Mouse (Mus musculus) R1 (cell line): Measurements from ENCODE around the gene Hspa1a.
"Not testable (repeated sequence)": the region's sequence is repeated elsewhere in the genome, so short reads cannot be mapped to it uniquely, and the experiment has no call there.

Source experiments
- DNase-seq: peaks from one replicate; pipeline ENCODE4 v3.0.0-alpha.2; 2018; ENCODE audit warnings: low read depth, low spot score

Hspa1a gene

DNA sequence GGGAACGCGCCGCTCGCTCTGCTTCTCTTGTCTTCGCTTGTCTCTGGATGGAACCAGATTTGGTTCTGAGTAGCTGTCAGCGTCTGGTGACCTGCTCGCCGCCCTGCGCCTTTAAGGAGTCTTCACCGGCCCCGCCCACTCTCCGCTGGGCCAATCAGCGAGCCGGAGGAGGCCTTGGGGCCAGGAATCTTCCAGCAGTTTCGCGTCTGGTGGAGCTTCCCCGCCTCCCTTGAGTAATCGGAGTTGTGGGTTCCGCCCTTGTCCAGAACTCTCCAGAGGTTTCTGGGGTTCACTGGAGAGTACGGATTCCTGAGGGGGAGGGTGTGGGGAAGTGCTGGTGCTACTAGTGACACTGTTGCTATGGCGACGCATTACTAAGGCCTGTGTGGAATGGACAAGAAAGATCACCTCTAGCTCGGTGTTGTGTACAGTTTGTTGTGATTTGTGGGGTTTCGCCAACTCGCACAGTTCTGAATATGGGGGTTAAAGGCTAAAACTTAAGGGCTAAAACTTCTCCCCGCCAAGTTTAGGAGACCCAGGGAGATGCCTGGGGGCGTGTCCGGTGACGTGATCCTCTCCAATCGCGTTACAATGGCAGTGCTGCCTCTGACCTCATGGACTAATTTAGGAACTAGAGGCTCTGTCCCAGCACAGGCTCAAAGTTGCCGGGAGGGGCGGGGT lies at the start of gene Hspa1a, which contains the start of gene Hspa1l:
Gene Hspa1a, minus strand, starts transcription at position 88 of the 681 bp plus-strand sequence.
Gene Hspa1l, plus strand, starts transcription at position 635 of the 681 bp plus-strand sequence.
- peak; percentile 94 for DNase-seq

DNA sequence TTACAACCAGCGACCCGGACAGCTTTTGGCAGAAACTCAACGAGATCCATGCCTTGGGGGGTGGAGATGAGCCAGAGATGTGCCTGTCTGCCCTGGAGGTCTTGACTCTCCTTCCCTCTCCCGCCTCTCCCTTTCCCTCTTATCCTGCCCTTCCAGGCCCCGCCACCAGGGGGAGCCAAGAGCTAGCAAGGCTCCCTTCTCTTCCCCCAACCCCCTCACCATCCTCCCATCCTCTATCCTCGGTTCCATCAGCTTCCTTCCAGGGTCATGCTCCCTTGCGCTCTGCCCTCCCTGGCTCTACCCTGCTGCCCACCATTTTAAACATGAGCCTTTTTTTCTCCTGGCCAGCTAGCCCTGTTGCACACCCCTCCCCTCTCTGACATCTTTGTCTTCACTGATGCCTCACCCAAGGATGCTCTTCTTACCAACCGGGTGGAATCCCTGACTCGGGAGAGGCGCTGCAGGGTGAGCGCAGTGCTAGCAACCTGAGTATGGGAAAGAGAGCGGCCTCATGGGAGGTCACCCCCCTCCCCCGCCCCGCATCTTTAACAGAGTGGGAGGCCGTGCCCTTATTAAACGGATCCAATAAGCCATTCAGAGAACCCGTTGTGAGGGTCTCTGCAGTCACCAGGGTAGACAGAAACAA lies 49.3 kb upstream of the Hspa1a start:
- DNase-seq = peak; percentile 83

DNA sequence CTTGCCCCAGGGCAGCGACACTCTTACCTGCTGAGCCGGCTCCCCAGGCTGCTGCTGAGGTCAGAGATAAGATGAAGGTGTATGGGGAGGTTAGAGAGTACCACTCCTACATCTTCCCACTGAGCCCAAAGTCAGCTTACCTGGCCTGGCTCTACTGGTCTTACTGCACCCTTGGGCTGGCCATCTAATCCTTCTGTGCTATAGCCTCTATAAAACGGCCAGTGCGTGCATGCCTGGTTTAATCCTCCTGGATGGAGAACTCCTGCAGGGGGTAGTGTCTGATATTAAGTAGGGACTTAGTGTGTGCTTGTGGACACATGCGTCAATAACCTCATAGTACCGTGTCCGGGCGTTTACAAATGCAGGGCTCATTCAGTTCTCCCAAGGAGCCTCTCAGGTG lies 48.6 kb upstream of the Hspa1a start:
- no peak for DNase-seq

DNA sequence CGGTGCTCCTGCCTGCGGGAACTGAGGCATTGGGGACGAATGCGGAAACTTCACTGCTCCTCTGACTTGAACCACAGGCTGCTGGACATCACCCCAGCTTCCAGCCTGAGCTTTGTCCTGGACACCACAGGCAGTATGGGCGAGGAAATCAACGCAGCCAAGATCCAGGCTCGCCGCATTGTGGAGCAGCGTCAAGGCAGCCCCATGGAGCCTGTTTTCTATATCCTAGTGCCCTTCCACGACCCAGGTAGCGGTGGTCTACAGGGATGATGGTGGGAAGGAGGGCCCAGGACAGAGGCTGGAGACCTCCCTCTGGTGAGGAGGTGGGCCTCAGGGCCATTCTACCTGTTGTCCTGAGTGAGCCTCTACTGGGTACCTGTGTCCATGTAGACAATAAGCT lies 47.9 kb upstream of the Hspa1a start:
- DNase-seq = no peak

DNA sequence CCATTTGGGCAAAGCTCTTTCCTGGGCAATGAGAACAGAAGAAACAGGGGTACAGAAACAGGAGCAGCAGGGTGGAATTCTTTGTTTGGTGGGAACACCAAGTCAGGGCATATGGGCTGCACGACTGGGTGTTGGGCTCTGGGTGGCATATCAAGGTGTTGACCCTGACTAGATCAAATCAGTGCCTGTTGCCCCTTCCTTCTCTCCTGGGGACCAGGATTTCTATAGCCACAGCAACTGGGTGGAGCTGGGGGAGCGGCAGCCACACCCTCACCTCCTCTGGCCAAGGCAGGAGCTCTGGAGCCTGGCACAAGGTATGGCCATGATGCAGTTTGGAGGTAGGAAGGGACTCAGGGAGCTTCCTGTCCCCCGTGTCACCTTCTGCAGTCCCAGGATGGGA lies 46.2 kb upstream of the Hspa1a start:
- no peak for DNase-seq

DNA sequence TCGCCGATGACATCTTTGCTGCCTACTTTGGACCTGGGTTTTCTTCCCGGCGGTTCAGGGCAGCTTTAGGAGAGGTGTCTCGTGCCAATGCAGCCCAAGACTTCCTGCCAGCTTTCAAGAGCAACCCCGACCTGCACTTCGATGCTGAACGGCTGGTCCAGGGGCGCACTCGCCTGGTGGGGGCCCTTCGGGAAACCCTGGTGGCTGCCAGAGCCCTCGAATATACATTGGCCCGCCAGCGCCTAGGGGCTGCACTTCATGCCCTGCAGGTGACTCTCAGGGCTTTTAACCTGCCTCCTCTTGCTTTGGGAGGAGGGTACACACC lies 45.7 kb upstream of the Hspa1a start:
- DNase-seq = no peak

DNA sequence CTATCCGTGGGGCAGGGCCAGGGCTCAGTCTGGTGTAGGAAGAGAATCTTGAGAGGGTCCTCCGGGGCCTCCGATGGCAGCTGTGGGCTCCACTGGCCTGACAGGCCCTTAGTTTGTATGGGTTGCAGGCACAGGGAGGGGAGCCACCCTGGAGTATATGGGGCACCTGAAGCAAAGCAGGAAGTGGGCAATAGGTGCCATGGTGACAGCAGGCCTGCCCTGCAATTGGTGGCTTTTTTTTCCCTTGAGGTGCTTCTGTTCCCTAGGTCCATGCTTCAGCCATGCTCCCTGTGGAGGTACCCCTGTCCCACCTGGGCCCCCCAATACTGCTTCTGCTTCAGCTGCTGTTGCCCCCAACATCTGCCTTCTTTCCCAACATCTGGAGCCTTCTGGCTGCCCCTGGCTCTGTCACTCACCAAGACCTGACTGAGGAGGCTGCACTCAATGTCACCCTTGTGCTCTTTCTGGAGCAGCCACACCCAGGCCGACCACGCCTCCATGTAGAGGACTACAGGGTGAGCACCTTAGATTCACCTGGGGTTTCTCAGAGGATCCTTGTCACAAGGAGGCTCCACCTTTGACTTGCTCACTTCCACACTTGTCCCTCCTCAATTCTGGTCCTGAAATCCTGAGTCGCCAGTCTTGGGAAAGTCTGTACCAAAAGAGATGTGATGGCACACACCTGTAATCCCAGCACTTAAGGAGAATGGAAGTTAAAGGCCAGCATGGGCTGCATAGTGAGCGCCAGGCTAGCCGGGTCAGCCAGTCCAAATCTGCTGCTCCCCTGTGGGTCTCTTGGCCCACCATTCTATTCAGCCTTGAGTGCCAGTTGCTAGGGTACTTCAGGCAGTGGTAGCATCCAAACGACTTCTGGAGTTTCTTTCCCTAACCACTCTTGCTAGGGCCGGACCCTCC lies 45.1 kb upstream of the Hspa1a start:
- no peak for DNase-seq

DNA sequence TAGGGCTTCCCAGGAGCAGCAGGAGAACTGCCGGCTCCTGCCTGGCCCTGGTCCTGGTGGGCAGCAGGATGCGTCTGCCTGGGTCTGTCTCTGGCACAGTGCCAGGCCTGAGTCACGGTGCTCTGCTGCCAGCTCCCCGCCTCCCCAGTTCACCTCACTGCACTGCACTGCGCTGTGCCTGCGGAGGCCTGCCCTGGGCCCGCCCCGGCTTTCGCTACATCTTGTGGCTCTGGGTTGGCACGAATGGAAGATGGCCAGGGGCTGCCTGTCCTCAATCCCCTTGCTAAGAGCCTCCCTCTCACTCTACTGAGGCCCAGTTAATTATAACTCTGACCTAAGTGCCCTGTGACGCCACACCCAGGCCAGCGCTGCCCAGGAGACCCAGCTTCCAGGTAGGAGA lies 44.4 kb upstream of the Hspa1a start, which contains the start of gene Vwa7:
Gene Vwa7, plus strand, starts transcription at position 204 of the 400 bp plus-strand sequence.
- DNase-seq = no peak

DNA sequence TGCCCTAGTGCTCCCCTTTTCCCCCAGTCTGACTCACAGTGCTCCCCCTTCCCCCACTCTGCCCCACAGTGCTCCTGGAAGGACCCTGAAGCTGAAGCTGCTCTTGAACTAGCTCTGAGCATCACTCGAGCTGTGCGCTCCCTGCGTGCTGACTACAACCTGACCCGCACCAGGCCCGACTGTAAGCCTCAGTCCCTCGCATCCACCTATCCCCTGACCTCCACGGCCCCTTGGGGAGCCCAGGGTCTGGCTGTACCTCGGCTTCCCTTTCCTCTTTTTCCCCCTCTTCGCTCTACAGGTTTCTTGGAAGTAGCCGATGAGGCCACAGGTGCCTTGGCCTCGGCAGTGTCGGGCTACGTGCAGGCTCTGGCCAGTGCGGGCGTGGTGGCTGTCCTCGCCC lies 43.3 kb upstream of the Hspa1a start:
- no peak for DNase-seq

DNA sequence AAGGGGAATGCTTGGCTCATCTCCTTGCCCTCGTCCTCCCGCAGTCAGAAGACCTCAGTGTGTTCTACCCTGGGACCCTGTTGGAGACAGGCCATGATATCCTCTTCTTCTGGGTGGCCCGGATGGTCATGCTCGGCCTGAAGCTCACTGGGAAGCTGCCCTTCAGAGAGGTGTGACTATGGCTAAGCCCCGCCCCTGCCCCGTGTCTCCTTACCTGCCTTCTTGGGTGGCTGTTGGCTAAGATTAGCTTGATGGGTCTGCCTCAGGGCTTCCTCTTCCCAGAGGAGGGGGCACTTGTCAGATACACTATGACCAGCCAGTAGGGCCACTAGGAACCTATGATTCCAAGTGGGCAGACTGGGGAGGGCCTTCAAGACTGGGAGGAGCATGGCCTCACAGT lies 41.3 kb upstream of the Hspa1a start:
- DNase-seq = no peak

DNA sequence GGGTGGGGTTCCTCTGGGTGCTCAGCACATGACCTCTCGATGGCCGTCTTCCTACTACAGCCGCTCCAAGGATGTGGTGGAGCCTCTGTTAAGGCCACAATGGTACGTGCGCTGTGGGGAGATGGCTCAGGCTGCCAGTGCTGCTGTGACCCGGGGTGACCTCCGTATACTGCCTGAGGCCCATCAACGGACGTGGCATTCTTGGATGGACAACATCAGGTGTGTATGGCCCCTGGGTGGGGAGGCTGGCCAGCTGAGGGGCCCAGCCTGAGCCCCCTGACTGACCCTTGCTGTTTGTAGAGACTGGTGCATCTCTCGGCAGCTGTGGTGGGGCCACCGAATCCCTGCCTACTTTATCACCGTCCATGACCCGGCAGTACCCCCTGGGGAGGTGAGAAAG lies 40.5 kb upstream of the Hspa1a start:
- DNase-seq = no peak

DNA sequence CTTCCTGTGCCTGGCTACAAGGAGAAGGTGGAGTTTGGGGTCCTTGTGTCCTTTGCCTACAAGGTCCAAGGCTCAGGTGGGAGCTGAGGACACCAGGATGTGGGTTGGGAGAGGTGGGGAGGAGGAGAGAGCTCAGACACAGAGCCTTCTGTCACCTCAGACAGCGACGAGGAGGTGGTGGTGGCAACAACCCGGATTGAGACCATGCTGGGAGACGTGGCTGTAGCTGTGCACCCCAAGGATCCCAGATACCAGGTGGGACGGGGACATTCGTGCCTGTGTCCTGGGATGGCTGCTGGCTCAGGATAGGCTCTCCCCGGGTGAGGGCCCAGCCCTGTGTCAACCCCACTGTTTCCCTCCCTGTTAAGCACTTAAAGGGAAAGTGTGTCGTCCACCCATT lies 39.5 kb upstream of the Hspa1a start:
- no peak for DNase-seq

DNA sequence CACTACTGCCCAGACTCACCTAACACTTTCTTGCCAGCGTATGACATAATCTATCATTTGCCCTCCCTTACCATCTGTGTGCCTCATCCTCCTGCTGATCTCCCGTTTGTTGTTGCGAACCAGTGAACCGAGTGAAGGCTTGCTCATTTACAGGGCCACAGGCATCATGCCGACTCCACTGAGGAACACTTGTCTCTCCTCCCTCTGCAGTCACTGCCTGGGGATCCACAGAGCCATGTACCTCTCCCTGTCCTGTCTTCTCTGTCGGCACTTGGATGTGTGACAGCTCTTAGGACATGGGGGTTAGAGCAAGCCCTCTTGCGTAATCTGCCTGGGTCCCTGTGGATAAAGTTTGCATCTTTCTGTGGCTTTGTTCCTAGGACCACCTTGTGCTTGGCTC lies 37.6 kb upstream of the Hspa1a start:
- no peak for DNase-seq

DNA sequence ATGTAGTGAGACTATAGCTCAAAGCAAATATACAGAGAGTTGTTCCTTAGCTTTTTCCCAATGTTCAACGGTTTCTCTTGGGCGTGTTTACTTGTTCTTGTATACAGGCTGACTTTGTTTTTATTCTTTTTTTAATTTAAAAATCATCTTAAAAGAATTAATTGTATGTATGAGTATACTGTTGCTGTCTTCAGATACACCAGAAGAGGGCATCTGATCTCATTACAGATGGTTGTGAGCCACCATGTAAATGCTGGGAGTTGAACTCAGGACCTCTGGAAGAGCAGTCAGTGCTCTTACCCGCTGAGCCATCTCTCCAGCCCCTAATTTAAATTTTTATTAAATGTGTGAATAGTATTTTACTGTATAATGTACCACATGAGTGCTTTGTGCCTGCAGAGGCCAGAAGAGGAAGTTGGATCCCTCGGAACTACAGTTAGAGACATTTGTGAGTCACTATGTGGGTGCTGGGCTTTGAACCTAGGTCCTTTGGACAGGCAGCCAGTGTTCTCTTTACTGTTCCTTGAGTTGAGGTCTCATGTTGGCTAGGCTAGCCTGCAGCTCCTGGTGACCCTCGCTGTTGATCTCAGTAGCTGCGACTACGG lies 35.5 kb upstream of the Hspa1a start:
- DNase-seq = no peak

DNA sequence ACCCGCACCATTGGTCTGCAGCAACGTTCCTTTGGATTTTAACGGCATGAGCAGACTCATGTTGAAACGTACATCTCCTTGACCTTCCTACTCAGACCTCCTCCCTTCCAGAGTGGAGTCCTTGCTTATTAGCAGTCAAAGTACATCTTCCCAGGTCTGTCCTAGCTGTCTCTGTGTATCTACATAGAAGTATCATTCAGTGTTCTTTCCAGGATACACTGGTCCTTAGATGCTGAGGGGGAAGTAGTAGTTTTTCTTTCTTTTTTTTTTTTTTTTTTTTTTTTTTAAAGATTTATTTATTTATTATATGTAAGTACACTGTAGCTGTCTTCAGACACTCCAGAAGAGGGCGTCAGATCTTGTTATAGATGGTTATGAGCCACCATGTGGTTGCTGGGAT lies 33.9 kb upstream of the Hspa1a start:
- DNase-seq = not testable (repeated sequence)

DNA sequence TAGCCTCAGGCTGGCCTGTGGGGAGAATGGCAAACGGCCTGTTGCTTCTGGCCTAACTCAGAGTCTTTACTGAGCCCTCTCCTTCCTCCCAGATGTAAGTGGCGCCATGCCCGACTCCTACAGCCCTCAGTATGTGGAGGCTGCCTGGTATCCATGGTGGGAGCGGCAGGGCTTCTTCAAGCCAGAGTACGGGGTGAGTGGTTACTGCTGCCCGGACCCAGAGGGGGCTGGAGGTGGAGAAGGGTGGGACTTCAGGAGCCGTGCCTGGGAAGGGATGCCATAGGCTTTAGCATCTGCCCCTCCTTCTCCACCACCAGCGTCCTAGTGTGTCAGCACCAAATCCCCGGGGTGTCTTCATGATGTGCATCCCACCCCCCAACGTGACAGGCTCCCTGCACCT lies 33.2 kb upstream of the Hspa1a start:
- DNase-seq = no peak

DNA sequence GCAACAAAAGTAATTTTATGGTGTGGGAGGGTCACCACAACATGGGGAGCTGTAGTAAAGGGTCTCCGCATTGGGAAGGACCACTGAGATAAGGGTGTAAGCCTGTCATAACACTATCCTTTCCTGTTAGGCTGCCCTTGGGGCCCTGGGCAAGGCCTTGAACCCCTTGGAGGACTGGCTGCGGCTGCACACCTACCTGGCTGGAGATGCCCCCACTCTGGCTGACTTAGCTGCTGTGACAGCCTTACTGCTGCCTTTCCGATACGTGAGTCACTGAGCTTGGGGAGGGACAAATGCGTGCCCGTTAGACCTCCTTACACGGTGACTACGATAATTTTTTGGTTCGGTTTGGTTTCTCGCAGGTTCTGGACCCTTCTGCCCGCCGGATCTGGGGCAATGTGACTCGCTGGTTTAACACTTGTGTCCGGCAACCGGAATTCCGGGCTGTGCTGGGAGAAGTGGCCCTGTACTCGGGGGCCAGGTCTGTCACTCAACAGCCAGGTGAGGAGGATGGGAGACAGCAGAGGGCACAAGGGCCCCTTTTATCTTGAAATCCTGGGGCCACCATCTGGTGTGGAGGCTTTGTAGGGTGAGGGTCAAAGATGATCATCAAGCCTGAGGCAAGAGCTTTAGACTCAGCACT lies 32.2 kb upstream of the Hspa1a start:
- DNase-seq = no peak

DNA sequence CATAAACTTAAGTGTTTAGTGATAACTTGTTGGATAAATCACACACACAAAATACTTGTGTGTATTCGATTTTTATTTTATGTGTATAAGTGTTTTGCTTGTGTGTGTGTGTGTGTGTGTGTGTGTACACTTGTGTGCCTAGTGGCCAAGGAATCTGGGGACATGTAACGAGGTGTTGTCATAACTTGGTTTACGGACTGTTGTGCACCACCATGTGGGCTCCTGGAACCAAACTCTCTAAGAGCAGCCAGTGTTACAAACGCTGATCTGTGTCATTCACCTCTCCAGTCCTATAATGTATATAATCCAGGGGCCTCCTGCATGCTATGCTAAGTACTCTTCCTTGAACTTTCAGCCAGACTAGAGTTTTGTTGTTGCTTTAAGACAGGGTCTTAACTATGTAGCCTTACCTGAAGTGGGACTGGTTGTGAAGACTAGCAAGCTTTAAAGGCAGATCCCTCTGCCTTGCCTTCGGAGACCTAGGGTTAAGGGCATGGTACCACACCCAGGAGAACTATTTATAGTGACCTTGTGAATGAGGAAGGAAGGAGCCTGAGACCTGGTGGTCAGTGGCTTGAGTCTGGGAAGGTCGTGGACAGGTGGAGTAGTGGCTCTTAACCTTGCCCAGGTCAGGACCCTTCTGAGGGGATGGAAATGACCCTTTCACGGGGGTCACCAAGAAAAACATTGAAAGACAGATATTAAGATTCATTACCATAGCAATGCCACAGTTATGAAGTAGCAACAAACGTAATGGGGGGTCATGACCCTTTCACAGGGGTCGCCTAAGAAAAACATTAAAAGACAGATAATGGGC lies 31.3 kb upstream of the Hspa1a start:
- DNase-seq = peak; percentile 51

DNA sequence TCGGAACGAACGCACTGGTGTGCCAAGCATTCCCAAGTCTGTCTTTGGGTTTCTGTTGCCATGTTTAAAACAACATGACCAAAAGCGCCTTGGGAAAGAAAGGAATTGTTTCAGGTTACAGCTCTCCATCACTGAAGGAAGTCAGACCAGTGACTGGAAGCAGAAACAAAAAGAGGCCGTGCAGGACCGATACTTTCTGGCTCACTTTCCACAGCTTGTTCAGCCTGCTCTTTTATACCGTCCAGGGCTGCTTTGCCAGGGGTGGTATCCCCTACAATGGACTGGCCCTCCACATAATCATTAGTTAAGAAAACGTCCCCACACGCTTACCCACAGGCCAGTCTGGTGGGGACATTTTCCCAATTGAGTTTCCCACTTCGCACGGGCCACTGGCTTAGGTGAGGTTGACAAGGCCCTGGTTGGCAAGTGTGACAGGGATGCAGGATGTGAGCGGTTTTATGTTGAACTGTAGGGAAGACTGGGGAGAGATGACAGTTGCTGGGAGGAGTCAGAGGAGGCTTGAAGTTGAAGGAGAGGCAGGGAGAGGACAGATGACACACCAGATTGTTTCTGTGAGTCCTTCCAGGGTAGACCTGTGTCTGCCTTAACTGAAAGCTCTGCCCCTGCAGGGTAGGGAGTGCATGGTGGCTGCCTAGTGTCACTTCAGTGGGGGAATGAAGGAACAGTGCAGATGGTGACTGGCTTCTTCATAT lies 30.4 kb upstream of the Hspa1a start:
- no peak for DNase-seq
